Mouse (Mus musculus): ENCODE measurements around the gene Lingo1. TPM values are rescaled to one million over a fixed set of nuclear protein-coding genes. Genes with fewer than 3 reads are reported as not detected.

Lingo1 gene
- polyA plus RNA-seq, 1 experiment, result 1.2 TPM

- Histone ChIP-seq H3K36me3 (ENCODE audit: control insufficient read depth, insufficient read depth, low read length) (no peaks in the 10 kb centered on the region), H3K4me3 (ENCODE audit: insufficient read depth, low read depth, low read length) (no peak overlapping the region), H3K27ac (ENCODE audit: insufficient read depth, low read depth, low read length) (no peak overlapping the region), H3K4me1 (ENCODE audit: control insufficient read depth, insufficient read depth, low read length) (no peaks in the 10 kb centered on the region), H3K27me3 (replicated peaks; ENCODE audit: control insufficient read depth, insufficient read depth, low read length) (no peaks in the 10 kb centered on the region)
- WGBS, result 31% methylated on average over 5 of the region's 5 CpGs
- TF ChIP-seq POLR2A (IDR thresholded peaks at IDR 0.05; ENCODE audit: low read depth, low read length) (no peak), CTCF (conservative IDR thresholded peaks at IDR 0.05; ENCODE audit: insufficient read depth, insufficient read length, low read depth, low read length) (no peak)
- DNase-seq, result no peak
These were observed 51.9 kb downstream of the Lingo1 start for GRCm38 (mm10) chr9:56744369-56744768.

- Histone ChIP-seq H3K27me3 (replicated peaks; ENCODE audit: control insufficient read depth, insufficient read depth, low read length) (no peaks in the 10 kb centered on the region), H3K36me3 (ENCODE audit: control insufficient read depth, insufficient read depth, low read length) (no peaks in the 10 kb centered on the region), H3K27ac (ENCODE audit: insufficient read depth, low read depth, low read length) (no peak overlapping the region), H3K4me1 (ENCODE audit: control insufficient read depth, insufficient read depth, low read length) (no peaks in the 10 kb centered on the region), H3K4me3 (ENCODE audit: insufficient read depth, low read depth, low read length) (no peak overlapping the region)
- DNase-seq, result no peak
- 58% methylated on average over 5 of the region's 5 CpGs for WGBS
- TF ChIP-seq POLR2A (IDR thresholded peaks at IDR 0.05; ENCODE audit: low read depth, low read length) (no peak), CTCF (conservative IDR thresholded peaks at IDR 0.05; ENCODE audit: insufficient read depth, insufficient read length, low read depth, low read length) (no peak)
These were observed 57.0 kb downstream of the Lingo1 start for GRCm38 (mm10) chr9:56739181-56739737.

GRCm38 (mm10) chr9:56738261-56739171 is 57.8 kb downstream of the Lingo1 start:
- Histone ChIP-seq H3K4me1 (ENCODE audit: control insufficient read depth, insufficient read depth, low read length) (no peaks in the 10 kb centered on the region), H3K36me3 (ENCODE audit: control insufficient read depth, insufficient read depth, low read length) (no peaks in the 10 kb centered on the region), H3K4me3 (ENCODE audit: insufficient read depth, low read depth, low read length) (no peak overlapping the region), H3K27ac (ENCODE audit: insufficient read depth, low read depth, low read length) (no peak overlapping the region), H3K27me3 (replicated peaks; ENCODE audit: control insufficient read depth, insufficient read depth, low read length) (no peaks in the 10 kb centered on the region)
- 46% methylated on average over 9 of the region's 9 CpGs for WGBS
- TF ChIP-seq CTCF (conservative IDR thresholded peaks at IDR 0.05; ENCODE audit: insufficient read depth, insufficient read length, low read depth, low read length) (no peak), POLR2A (IDR thresholded peaks at IDR 0.05; ENCODE audit: low read depth, low read length) (no peak)
- peak; percentile 44 for DNase-seq

- H3K4me1 ChIP-seq (ENCODE audit: control insufficient read depth, insufficient read depth, low read length), result no peaks in the 10 kb centered on the region
- no peaks in the 10 kb centered on the region for H3K27me3 ChIP-seq (replicated peaks; ENCODE audit: control insufficient read depth, insufficient read depth, low read length)
- TF ChIP-seq POLR2A (IDR thresholded peaks at IDR 0.05; ENCODE audit: low read depth, low read length) (no peak), CTCF (conservative IDR thresholded peaks at IDR 0.05; ENCODE audit: insufficient read depth, insufficient read length, low read depth, low read length) (no peak)
- no peak overlapping the region for H3K4me3 ChIP-seq (ENCODE audit: insufficient read depth, low read depth, low read length)
- no peaks in the 10 kb centered on the region for H3K36me3 ChIP-seq (ENCODE audit: control insufficient read depth, insufficient read depth, low read length)
- DNase-seq, result no peak
- WGBS, result 50% methylated on average over 6 of the region's 6 CpGs
- H3K27ac ChIP-seq (ENCODE audit: insufficient read depth, low read depth, low read length), result no peak overlapping the region
These were observed 61.9 kb downstream of the Lingo1 start for GRCm38 (mm10) chr9:56734398-56734797.

GRCm38 (mm10) chr9:56730997-56731396 is 65.3 kb downstream of the Lingo1 start:
- no peaks in the 10 kb centered on the region for H3K27me3 ChIP-seq (replicated peaks; ENCODE audit: control insufficient read depth, insufficient read depth, low read length)
- DNase-seq, result no peak
- no peaks in the 10 kb centered on the region for H3K4me1 ChIP-seq (ENCODE audit: control insufficient read depth, insufficient read depth, low read length)
- H3K27ac ChIP-seq (ENCODE audit: insufficient read depth, low read depth, low read length), result no peak overlapping the region
- TF ChIP-seq CTCF (conservative IDR thresholded peaks at IDR 0.05; ENCODE audit: insufficient read depth, insufficient read length, low read depth, low read length) (no peak), POLR2A (IDR thresholded peaks at IDR 0.05; ENCODE audit: low read depth, low read length) (no peak)
- no peaks in the 10 kb centered on the region for H3K36me3 ChIP-seq (ENCODE audit: control insufficient read depth, insufficient read depth, low read length)
- WGBS, result 69% methylated on average over 2 of the region's 2 CpGs
- H3K4me3 ChIP-seq (ENCODE audit: insufficient read depth, low read depth, low read length), result no peak overlapping the region

- TF ChIP-seq POLR2A (IDR thresholded peaks at IDR 0.05; ENCODE audit: low read depth, low read length) (no peak), CTCF (conservative IDR thresholded peaks at IDR 0.05; ENCODE audit: insufficient read depth, insufficient read length, low read depth, low read length) (no peak)
- Histone ChIP-seq H3K27me3 (replicated peaks; ENCODE audit: control insufficient read depth, insufficient read depth, low read length) (no peaks in the 10 kb centered on the region), H3K36me3 (ENCODE audit: control insufficient read depth, insufficient read depth, low read length) (no peaks in the 10 kb centered on the region), H3K4me1 (ENCODE audit: control insufficient read depth, insufficient read depth, low read length) (no peaks in the 10 kb centered on the region), H3K27ac (ENCODE audit: insufficient read depth, low read depth, low read length) (no peak overlapping the region), H3K4me3 (ENCODE audit: insufficient read depth, low read depth, low read length) (no peak overlapping the region)
- no peak for DNase-seq
- 39% methylated on average over 2 of the region's 2 CpGs for WGBS
These were observed 67.1 kb downstream of the Lingo1 start for GRCm38 (mm10) chr9:56729145-56729544.
